Mouse (Mus musculus): Measurements from ENCODE around the gene Trim50.

DNA sequence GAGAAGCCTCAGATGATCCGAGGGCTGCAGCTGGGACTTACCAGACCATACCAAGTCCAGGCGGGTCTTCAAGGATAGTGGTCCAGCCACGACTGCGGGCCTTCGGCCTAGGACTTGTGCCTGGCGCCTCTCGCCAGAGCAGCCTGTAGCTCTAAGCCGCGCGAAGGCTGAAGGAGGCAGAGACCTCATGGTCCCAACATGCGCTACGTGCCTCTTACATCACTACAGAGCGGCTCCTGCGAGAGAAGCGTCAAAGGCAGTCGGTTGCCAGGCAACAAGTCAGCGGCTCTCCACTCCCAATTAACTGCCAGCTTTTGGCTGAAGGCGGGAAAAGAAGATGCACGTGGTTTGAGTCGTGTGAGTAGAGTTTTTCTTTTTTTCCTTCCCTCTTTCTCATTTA is 51.5 kb downstream of the Trim50 start:
- TF ChIP-seq CTCF (conservative IDR thresholded peaks at IDR 0.05; ENCODE audit: low read length) (no peak), NANOG (IDR thresholded peaks at IDR 0.05; ENCODE audit: borderline replicate concordance, low read length) (no peak), POU5F1 (IDR thresholded peaks at IDR 0.05; ENCODE audit: borderline replicate concordance, low read length) (no peak)

All from E14TG2a.4 (cell line).